Mouse (Mus musculus) monocyte, adult 5-6 weeks (primary cell): ENCODE data around the gene Tmem132c. TPM values are rescaled to one million over a fixed set of nuclear protein-coding genes. Genes with fewer than 3 reads are reported as not detected.

Experiments used
- ATAC-seq: fragments of 153-309, 156-312 bp; replicated peaks from 2 replicates; pipeline ENCODE4 v1.8.0; 2017; ENCODE audit warnings: mild to moderate bottlenecking; ENCODE audit not compliant: low TSS enrichment, insufficient number of reproducible peaks, severe bottlenecking, poor library complexity, low FRiP score
- total RNA-seq: library from RNA; stranded (forward); fragments of 200-1000, 200-491, 200-594 nt; gene quantifications from 3 replicates; pipeline ENCODE4 v1.2.3, GENCODE M21; 2017

Gene Tmem132c
- total RNA-seq, 1 experiment from 2014 or later: not detected

- no peak for ATAC-seq
These were observed 37.9 kb downstream of the Tmem132c start for GRCm38 (mm10) chr5:127279462-127279861.

DNA sequence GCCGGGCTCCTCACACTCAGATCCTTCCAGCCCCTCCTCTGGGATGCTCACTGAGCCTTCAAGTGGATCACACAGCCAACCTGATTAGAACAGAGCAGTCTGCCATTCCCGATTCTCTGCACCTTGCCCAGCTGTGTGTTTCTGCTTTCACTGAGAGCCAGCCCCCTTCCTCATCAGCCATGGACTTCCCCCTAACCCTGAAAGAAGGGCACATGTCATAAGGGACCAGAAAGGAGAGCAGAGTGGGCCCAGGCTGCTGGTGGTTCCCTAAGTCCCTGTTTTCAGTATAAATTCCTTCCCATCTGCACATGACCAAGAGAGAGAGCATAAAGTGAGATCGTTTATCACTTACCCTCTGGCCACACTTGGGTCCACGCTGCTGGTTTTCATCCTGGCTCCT, 39.6 kb downstream of the Tmem132c start:
- ATAC-seq: no peak

DNA sequence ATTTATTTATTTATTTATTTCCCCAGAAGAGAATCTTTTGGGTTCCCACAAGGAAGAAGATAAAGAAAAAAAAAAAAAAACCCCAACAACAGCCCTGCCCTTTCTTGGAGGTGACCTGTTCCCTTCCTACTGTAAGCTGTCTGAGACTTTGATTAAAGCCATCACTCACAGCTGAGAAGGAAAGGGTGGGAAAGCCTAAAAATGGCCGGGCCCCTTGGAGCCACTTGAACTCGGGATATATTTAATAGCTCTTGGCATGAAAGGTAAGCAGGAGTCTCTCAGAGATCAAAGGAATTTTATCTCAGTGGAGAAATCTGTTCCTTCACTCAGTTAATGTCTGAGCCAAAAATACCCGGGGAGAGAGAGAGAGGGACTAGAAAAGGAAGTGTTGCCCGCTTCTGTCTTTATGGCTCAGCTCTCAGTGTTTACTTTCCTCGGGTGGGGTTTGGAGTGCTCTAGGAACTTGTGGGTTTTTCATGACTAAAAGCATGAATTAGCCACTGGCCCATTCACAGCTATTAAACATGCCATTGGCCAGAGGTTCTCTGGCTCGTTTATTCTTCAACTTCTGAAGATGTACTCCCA, 41.0 kb downstream of the Tmem132c start:
- ATAC-seq: no peak

DNA sequence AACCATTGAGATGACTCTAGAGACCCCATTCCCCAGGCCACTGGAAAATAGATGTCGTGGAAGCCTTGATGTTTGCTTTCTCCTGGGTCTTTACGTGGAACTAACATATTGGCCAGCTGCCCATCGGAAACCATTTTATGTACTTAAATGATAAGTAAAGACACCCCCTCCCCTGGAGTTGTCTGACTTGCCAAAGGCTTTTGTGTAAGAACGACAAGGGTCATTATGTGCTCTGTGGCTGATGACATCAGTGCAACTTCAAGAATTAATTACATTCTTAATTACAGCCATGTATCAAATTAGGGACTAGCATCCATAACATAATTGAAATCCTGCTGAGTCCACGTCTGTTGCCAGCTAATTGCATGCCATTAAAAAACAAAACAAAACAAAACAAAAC, 45.3 kb downstream of the Tmem132c start:
- ATAC-seq: no peak

GRCm38 (mm10) chr5:127289659-127290058, 48.1 kb downstream of the Tmem132c start:
- ATAC-seq: no peak

- ATAC-seq: no peak
These were observed 49.0 kb downstream of the Tmem132c start for GRCm38 (mm10) chr5:127290461-127291250.

DNA sequence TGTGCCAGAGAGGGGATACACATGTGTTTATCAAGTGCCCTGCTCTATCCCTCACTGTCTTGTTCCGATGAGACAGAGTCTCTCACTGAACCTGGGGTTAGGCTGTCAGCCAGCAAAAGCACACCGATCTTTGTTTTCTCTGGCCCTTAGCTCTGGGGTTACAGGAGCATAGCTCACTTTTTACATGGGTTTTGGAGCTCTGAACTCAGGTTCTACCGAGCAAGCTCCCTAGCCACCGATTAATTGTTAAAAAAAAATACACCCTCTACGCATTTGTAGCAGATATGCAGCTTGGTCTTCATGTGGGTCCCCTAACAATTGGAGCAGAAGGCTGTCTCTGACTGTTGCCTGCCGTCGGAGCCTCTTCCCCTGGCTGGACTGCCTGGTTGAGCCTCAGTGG, 50.0 kb downstream of the Tmem132c start:
- no peak for ATAC-seq

GRCm38 (mm10) chr5:127293698-127294097, 52.1 kb downstream of the Tmem132c start:
- ATAC-seq: no peak

DNA sequence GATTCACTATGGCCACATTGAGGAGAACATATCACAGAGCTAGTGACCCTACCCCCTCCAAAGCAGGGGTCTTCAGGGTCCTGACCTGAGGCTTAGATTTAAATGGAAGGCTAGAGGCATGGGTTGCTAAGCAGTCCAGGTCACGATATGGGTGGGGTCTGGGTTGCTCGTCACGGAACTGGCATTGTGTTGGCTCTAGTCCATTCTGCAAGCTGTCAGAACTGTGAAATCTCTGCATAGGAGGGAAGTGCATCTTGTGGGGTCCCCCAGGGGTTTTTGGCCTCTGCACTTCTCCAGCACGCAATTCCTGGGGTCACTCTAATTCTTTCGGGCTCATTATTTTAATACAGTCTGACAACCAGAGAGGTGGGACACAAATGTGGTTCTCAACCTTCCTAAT, 55.9 kb downstream of the Tmem132c start:
- ATAC-seq: no peak

- no peak for ATAC-seq
These were observed 56.5 kb downstream of the Tmem132c start for GRCm38 (mm10) chr5:127298060-127298459.

DNA sequence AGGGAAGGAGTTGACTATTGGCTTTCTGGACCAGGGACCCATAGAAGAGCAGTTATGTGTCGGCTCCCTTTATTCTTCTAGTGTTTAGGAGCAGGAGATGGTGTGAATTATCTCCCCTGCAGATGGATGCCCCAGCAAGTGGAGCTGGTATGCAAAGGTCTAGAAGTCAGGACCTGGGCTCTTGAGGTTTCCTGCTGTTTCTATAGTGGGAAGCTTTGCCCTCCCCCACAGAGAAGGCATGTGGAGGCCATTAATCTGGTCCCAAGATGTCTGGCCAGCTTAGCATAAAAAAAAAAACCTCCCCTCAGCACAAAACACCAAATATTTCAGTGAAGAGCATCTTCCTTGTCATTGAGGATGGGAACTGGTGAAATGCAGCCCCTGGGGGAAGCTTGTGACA, 57.4 kb downstream of the Tmem132c start:
- no peak for ATAC-seq

- ATAC-seq: no peak
These were observed 59.1 kb downstream of the Tmem132c start for GRCm38 (mm10) chr5:127300597-127301254.

- no peak for ATAC-seq
These were observed 63.7 kb downstream of the Tmem132c start for GRCm38 (mm10) chr5:127305312-127305711.

- ATAC-seq: no peak
These were observed 64.1 kb downstream of the Tmem132c start for GRCm38 (mm10) chr5:127305719-127306118.

DNA sequence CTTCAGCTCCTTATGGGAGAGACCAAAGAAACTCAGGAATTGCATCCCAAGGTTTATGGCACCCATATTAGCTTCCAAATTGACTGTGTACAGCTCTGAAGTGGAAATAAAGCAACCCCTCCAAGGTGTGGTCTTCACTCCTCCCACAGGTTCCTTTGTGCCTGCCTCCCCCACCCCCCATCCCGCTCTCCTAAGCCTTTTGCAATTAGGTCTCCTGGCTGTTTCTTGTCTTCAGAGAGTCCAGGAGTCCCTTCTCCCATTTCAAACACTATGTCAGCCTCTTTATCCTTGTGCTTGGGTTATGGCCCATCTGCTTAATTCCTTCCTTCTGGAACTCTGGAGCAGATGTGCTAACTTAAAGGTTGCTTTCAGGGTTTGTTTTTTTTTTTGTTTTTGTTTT, 65.1 kb downstream of the Tmem132c start:
- ATAC-seq: no peak

GRCm38 (mm10) chr5:127310318-127311004, 68.9 kb downstream of the Tmem132c start:
- ATAC-seq: no peak

DNA sequence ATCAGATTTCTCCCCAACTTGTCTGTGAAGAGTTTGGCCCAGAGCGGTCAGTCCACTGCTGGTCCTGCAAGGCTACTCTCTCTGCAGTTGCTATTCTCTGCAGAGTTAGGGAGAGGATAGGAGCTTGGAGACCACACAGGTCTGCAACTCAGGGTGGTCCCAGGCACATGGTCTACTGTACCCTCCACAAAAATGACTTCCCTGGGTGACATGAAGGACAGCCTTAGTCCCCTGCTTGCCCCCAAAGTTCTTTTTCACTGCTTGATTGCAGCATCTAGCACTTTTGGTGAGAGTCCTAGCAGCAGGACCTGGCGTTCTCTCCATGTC, 69.4 kb downstream of the Tmem132c start:
- no peak for ATAC-seq

GRCm38 (mm10) chr5:127313634-127314033, 72.0 kb downstream of the Tmem132c start:
- no peak for ATAC-seq

DNA sequence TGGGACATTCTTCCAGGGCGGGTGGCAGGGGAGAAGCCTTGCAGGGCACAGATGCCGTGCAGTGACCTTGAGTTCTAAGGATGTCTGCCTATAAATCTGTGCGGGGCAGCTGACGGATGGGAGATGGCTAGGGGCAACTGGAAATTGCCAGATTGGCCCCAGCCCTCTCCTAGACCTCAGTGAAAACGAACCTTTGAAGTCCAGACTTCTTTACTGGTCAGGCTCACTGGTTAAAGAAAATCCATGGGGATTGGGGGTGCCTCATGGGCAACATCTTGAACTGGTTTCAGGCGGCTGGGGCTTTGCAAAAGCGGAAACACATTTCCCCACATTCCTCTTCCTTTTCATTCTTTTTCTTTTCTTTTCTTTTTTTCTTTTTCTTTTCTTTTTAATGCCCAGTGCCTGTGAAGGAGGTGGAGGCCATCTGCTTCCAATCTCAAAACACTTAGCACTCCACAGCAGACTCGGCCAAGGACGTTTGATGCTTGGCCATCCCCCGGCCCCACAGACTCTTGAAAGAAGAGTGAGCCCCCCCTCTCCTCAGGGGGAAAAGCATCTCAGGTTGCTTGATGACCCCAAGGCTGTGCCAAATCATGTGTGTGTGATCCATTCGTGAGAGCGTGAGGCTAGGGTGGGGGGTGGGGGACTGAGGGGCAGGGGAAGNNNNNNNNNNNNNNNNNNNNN, 77.6 kb downstream of the Tmem132c start:
- ATAC-seq: no peak
